Mouse (Mus musculus): ENCODE measurements at regions not wholly inside any gene's neighbourhood (a gene's known extent, or its start where the extent isn't known, plus 50 kb on each side); places are given as distances from the start of the nearest gene placed in this dataset.

- no peaks in the 10 kb centered on the region for H3K4me1 ChIP-seq (ENCODE audit: control insufficient read depth in 2 of 2, insufficient read depth in 2 of 2, low read length in 2 of 2, poor library complexity in 1 of 2)
- no peaks in the 10 kb centered on the region for H3K9me3 ChIP-seq (ENCODE audit: control insufficient read depth, insufficient read depth, low read depth, low read length)
- no peaks in the 10 kb centered on the region for H3K36me3 ChIP-seq (ENCODE audit: control insufficient read depth, insufficient read depth, low read length, poor library complexity, severe bottlenecking)
- H3K9ac ChIP-seq (ENCODE audit: insufficient read depth, low read depth, low read length, poor library complexity, severe bottlenecking): no peak overlapping the region
- DNase-seq (ENCODE audit: low read depth, low spot score): no peak
- in situ Hi-C loops (cut with MboI; ENCODE audit: low sequenced_read_pairs in 2 of 2, unreplicated experiment in 2 of 2): no loop called here
- no peak overlapping the region for H3K27ac ChIP-seq (ENCODE audit: insufficient read depth, low read depth, low read length, poor library complexity, severe bottlenecking)
- no peak overlapping the region for H3K4me3 ChIP-seq (ENCODE audit: insufficient read depth in 1 of 2, low read depth in 1 of 2, low read length in 2 of 2, poor library complexity in 1 of 2, severe bottlenecking in 1 of 2)
- no peak for TF ChIP-seq CHD2 (IDR thresholded peaks at IDR 0.05; ENCODE audit: low read depth, low read length)
- no peak for TF ChIP-seq ZC3H11A (IDR thresholded peaks at IDR 0.05; ENCODE audit: borderline replicate concordance, low read depth, low read length)
- no peak for TF ChIP-seq ZNF384 (IDR thresholded peaks at IDR 0.05; ENCODE audit: low read depth, low read length)
- TF ChIP-seq HCFC1 (IDR thresholded peaks at IDR 0.05; ENCODE audit: borderline replicate concordance, insufficient read depth, low read length): no peak
- no peak for TF ChIP-seq MAFK (IDR thresholded peaks at IDR 0.05; ENCODE audit: insufficient read depth, low read depth, low read length)
Observed at GRCm38 (mm10) chr15:24793381-24793780, 620.2 kb downstream of the Basp1 start.

- no peak overlapping the region for H3K27ac ChIP-seq (ENCODE audit: insufficient read depth, low read depth, low read length, poor library complexity, severe bottlenecking)
- H3K4me1 ChIP-seq (ENCODE audit: control insufficient read depth in 2 of 2, insufficient read depth in 2 of 2, low read length in 2 of 2, poor library complexity in 1 of 2): no peaks in the 10 kb centered on the region
- DNase-seq (ENCODE audit: low read depth, low spot score): no peak
- no peak overlapping the region for H3K9ac ChIP-seq (ENCODE audit: insufficient read depth, low read depth, low read length, poor library complexity, severe bottlenecking)
- in situ Hi-C loops (cut with MboI; ENCODE audit: low sequenced_read_pairs in 2 of 2, unreplicated experiment in 2 of 2): no loop called here
- H3K4me3 ChIP-seq (ENCODE audit: insufficient read depth in 1 of 2, low read depth in 1 of 2, low read length in 2 of 2, poor library complexity in 1 of 2, severe bottlenecking in 1 of 2): no peak overlapping the region
- H3K9me3 ChIP-seq (ENCODE audit: control insufficient read depth, insufficient read depth, low read depth, low read length): no peaks in the 10 kb centered on the region
- no peaks in the 10 kb centered on the region for H3K36me3 ChIP-seq (ENCODE audit: control insufficient read depth, insufficient read depth, low read length, poor library complexity, severe bottlenecking)
- no peak for TF ChIP-seq MAFK (IDR thresholded peaks at IDR 0.05; ENCODE audit: insufficient read depth, low read depth, low read length)
- TF ChIP-seq ZC3H11A (IDR thresholded peaks at IDR 0.05; ENCODE audit: borderline replicate concordance, low read depth, low read length): no peak
- no peak for TF ChIP-seq HCFC1 (IDR thresholded peaks at IDR 0.05; ENCODE audit: borderline replicate concordance, insufficient read depth, low read length)
- no peak for TF ChIP-seq CHD2 (IDR thresholded peaks at IDR 0.05; ENCODE audit: low read depth, low read length)
- no peak for TF ChIP-seq ZNF384 (IDR thresholded peaks at IDR 0.05; ENCODE audit: low read depth, low read length)
Observed at GRCm38 (mm10) chr15:24786336-24786735, 627.2 kb downstream of the Basp1 start.

GRCm38 (mm10) chr15:24778234-24778633 is 635.3 kb downstream of the Basp1 start:
- H3K4me3 ChIP-seq (ENCODE audit: insufficient read depth in 1 of 2, low read depth in 1 of 2, low read length in 2 of 2, poor library complexity in 1 of 2, severe bottlenecking in 1 of 2): no peak overlapping the region
- H3K27ac ChIP-seq (ENCODE audit: insufficient read depth, low read depth, low read length, poor library complexity, severe bottlenecking): no peak overlapping the region
- no peaks in the 10 kb centered on the region for H3K4me1 ChIP-seq (ENCODE audit: control insufficient read depth in 2 of 2, insufficient read depth in 2 of 2, low read length in 2 of 2, poor library complexity in 1 of 2)
- no peak overlapping the region for H3K9ac ChIP-seq (ENCODE audit: insufficient read depth, low read depth, low read length, poor library complexity, severe bottlenecking)
- in situ Hi-C loops (cut with MboI; ENCODE audit: low sequenced_read_pairs in 2 of 2, unreplicated experiment in 2 of 2): no loop called here
- TF ChIP-seq HCFC1 (IDR thresholded peaks at IDR 0.05; ENCODE audit: borderline replicate concordance, insufficient read depth, low read length) (no peak), ZC3H11A (IDR thresholded peaks at IDR 0.05; ENCODE audit: borderline replicate concordance, low read depth, low read length) (no peak), MAFK (IDR thresholded peaks at IDR 0.05; ENCODE audit: insufficient read depth, low read depth, low read length) (no peak), CHD2 (IDR thresholded peaks at IDR 0.05; ENCODE audit: low read depth, low read length) (no peak), ZNF384 (IDR thresholded peaks at IDR 0.05; ENCODE audit: low read depth, low read length) (no peak)
- no peaks in the 10 kb centered on the region for H3K36me3 ChIP-seq (ENCODE audit: control insufficient read depth, insufficient read depth, low read length, poor library complexity, severe bottlenecking)
- no peak for DNase-seq (ENCODE audit: low read depth, low spot score)
- no peaks in the 10 kb centered on the region for H3K9me3 ChIP-seq (ENCODE audit: control insufficient read depth, insufficient read depth, low read depth, low read length)

GRCm38 (mm10) chr15:24751480-24752157 is 661.9 kb downstream of the Basp1 start:
- H3K36me3 ChIP-seq (ENCODE audit: control insufficient read depth, insufficient read depth, low read length, poor library complexity, severe bottlenecking): no peaks in the 10 kb centered on the region
- H3K4me1 ChIP-seq (ENCODE audit: control insufficient read depth in 2 of 2, insufficient read depth in 2 of 2, low read length in 2 of 2, poor library complexity in 1 of 2): no peaks in the 10 kb centered on the region
- H3K27ac ChIP-seq (ENCODE audit: insufficient read depth, low read depth, low read length, poor library complexity, severe bottlenecking): no peak overlapping the region
- H3K4me3 ChIP-seq (ENCODE audit: insufficient read depth in 1 of 2, low read depth in 1 of 2, low read length in 2 of 2, poor library complexity in 1 of 2, severe bottlenecking in 1 of 2): no peak overlapping the region
- no peak for TF ChIP-seq HCFC1 (IDR thresholded peaks at IDR 0.05; ENCODE audit: borderline replicate concordance, insufficient read depth, low read length)
- no peak for TF ChIP-seq MAFK (IDR thresholded peaks at IDR 0.05; ENCODE audit: insufficient read depth, low read depth, low read length)
- no peak for TF ChIP-seq CHD2 (IDR thresholded peaks at IDR 0.05; ENCODE audit: low read depth, low read length)
- TF ChIP-seq ZC3H11A (IDR thresholded peaks at IDR 0.05; ENCODE audit: borderline replicate concordance, low read depth, low read length): no peak
- TF ChIP-seq ZNF384 (IDR thresholded peaks at IDR 0.05; ENCODE audit: low read depth, low read length): no peak
- no peak for DNase-seq (ENCODE audit: low read depth, low spot score)
- in situ Hi-C loops (cut with MboI; ENCODE audit: low sequenced_read_pairs in 2 of 2, unreplicated experiment in 2 of 2): no loop called here
- no peaks in the 10 kb centered on the region for H3K9me3 ChIP-seq (ENCODE audit: control insufficient read depth, insufficient read depth, low read depth, low read length)
- H3K9ac ChIP-seq (ENCODE audit: insufficient read depth, low read depth, low read length, poor library complexity, severe bottlenecking): no peak overlapping the region
